Mouse (Mus musculus) lung, embryonic 14.5 days (tissue): Measurements from ENCODE around the gene Nkx2-4. TPM values are rescaled to one million over a fixed set of nuclear protein-coding genes. Genes with fewer than 3 reads are reported as not detected.

Experiments
- ATAC-seq: fragments of 200-750 bp; cut with Nextera tagmentation; 2 replicates; pipeline ENCODE4 v1.8.0; 2017; ENCODE audit warnings: mild to moderate bottlenecking, moderate TSS enrichment, moderate library complexity; ENCODE audit not compliant: insufficient read depth
- DNase-seq: peaks from one replicate; pipeline ENCODE4 v3.0.0-alpha.2; 2015
- H3K27ac ChIP-seq: fragments of 300-500 bp; sonication (generic); 2 replicates; pipeline ENCODE4 v1.5.1; 2014; ENCODE audit warnings: low read depth, mild to moderate bottlenecking, moderate library complexity
- H3K27me3 ChIP-seq: fragments of 300-500 bp; sonication (generic); 2 replicates; pipeline ENCODE4 v1.6.1; 2014; ENCODE audit warnings: low read length, control low read depth; ENCODE audit not compliant: insufficient read depth
- H3K36me3 ChIP-seq: fragments of 300-500 bp; sonication (generic); 2 replicates; pipeline ENCODE4 v1.6.1; 2014; ENCODE audit warnings: control low read depth; ENCODE audit not compliant: insufficient read depth
- H3K4me1 ChIP-seq: fragments of 300-500 bp; sonication (generic); 2 replicates; pipeline ENCODE4 v1.6.1; 2014; ENCODE audit warnings: antibody characterized with exemption, control low read depth; ENCODE audit not compliant: insufficient read depth
- H3K4me2 ChIP-seq: fragments of 300-500 bp; sonication (generic); 2 replicates; pipeline ENCODE4 v1.6.1; 2014; ENCODE audit warnings: mild to moderate bottlenecking
- H3K4me3 ChIP-seq: fragments of 300-500 bp; sonication (generic); 2 replicates; pipeline ENCODE4 v1.5.1; 2014; ENCODE audit warnings: low read depth, low read length
- H3K9ac ChIP-seq: fragments of 300-500 bp; sonication (generic); 2 replicates; pipeline ENCODE4 v1.6.1; 2014
- H3K9me3 ChIP-seq: fragments of 300-500 bp; sonication (generic); 2 replicates; pipeline ENCODE4 v1.6.1; 2016; ENCODE audit warnings: low read depth, low read length, control low read depth
- CTCF ChIP-seq: IDR thresholded peaks from 2 replicates; pipeline ENCODE4 v1.5.1; 2016; ENCODE audit warnings: antibody characterized with exemption, low read depth
- whole genome bisulfite sequencing: fragments of 180-500 bp; shearing (Covaris S2); extraction: QIAGEN DNeasy Blood & Tissue Kit; methylation state at CpG from one replicate; pipeline ENCODE4 v1.1.7; 2014; 5-methylcytosine and 5-hydroxymethylcytosine counted together
- polyA plus RNA-seq: library from polyadenylated mRNA; unstranded; fragments of >200 nt; fragmentation: Nextera tagmentation; extraction: Ambion mirVana; gene quantifications from 2 replicates; pipeline ENCODE4 v1.2.1, GENCODE M21; 2014

Nkx2-4 gene
- polyA plus RNA-seq, 1 experiment from 2014 or later = not detected

GRCm38 (mm10) chr2:147083471-147084365 lies 1.5 kb downstream of the Nkx2-4 start:
- Histone ChIP-seq H3K9me3 (no peaks in the 10 kb centered on the region), H3K27me3 (peaks cover 75% of the 10 kb centered on the region), H3K9ac (no peak overlapping the region), H3K27ac (no peak overlapping the region), H3K36me3 (no peaks in the 10 kb centered on the region), H3K4me3 (peak overlapping the region; percentile 36), H3K4me2 (peak overlapping the region; percentile 60; the same call in 1 of the 2 replicates), H3K4me1 (0 out of 2 replicates have a peak, but pooled peaks cover 2% of the 10 kb centered on the region)
- WGBS = under 1% methylated on average over 70 of the region's 72 CpGs
- no peak for TF ChIP-seq CTCF
- DNase-seq = peak; percentile 45
- ATAC-seq = peak; percentile 38; the same call in 1 of the 2 replicates

GRCm38 (mm10) chr2:147082391-147082790 lies 2.9 kb downstream of the Nkx2-4 start:
- H3K27me3 ChIP-seq = peaks cover 62% of the 10 kb centered on the region
- no peak for DNase-seq
- H3K36me3 ChIP-seq = 0 out of 2 replicates have a peak, but pooled peaks cover under 1% of the 10 kb centered on the region
- H3K4me1 ChIP-seq = 0 out of 2 replicates have a peak, but pooled peaks cover 2% of the 10 kb centered on the region
- no peak overlapping the region for H3K4me3 ChIP-seq
- no peak overlapping the region for H3K9ac ChIP-seq
- H3K9me3 ChIP-seq = no peaks in the 10 kb centered on the region
- ATAC-seq = no peak
- WGBS = 61% methylated on average over 4 of the region's 4 CpGs
- H3K27ac ChIP-seq = no peak overlapping the region
- TF ChIP-seq CTCF = no peak
- H3K4me2 ChIP-seq = no peak overlapping the region

- Histone ChIP-seq H3K9me3 (no peaks in the 10 kb centered on the region), H3K27ac (no peak overlapping the region), H3K9ac (no peak overlapping the region), H3K27me3 (no peaks in the 10 kb centered on the region), H3K36me3 (peaks cover 46% of the 10 kb centered on the region), H3K4me1 (no peaks in the 10 kb centered on the region), H3K4me2 (no peak overlapping the region), H3K4me3 (no peak overlapping the region)
- ATAC-seq (no peak), DNase-seq (no peak)
- TF ChIP-seq CTCF = no peak
- 96% methylated on average over 4 of the region's 4 CpGs for WGBS
These were observed 10.8 kb downstream of the Nkx2-4 start for GRCm38 (mm10) chr2:147074399-147074798.

- H3K27me3 ChIP-seq = no peaks in the 10 kb centered on the region
- H3K9ac ChIP-seq = no peak overlapping the region
- no peak for ATAC-seq
- no peaks in the 10 kb centered on the region for H3K9me3 ChIP-seq
- DNase-seq = no peak
- TF ChIP-seq CTCF = no peak
- no peak overlapping the region for H3K4me2 ChIP-seq
- H3K36me3 ChIP-seq = peaks cover 48% of the 10 kb centered on the region
- H3K4me3 ChIP-seq = no peak overlapping the region
- 89% methylated on average over 2 of the region's 2 CpGs for WGBS
- H3K27ac ChIP-seq = no peak overlapping the region
- H3K4me1 ChIP-seq = no peaks in the 10 kb centered on the region
These were observed 11.3 kb downstream of the Nkx2-4 start for GRCm38 (mm10) chr2:147073962-147074361.

GRCm38 (mm10) chr2:147070305-147070704 lies 14.9 kb downstream of the Nkx2-4 start:
- Histone ChIP-seq H3K27me3 (no peaks in the 10 kb centered on the region), H3K9ac (no peak overlapping the region), H3K36me3 (peaks cover 37% of the 10 kb centered on the region), H3K9me3 (no peaks in the 10 kb centered on the region), H3K4me1 (no peaks in the 10 kb centered on the region), H3K4me3 (no peak overlapping the region), H3K27ac (no peak overlapping the region), H3K4me2 (no peak overlapping the region)
- 76% methylated on average over 1 of the region's 1 CpGs for WGBS
- no peak for TF ChIP-seq CTCF
- no peak for DNase-seq
- ATAC-seq = no peak

GRCm38 (mm10) chr2:147069077-147069476 lies 16.2 kb downstream of the Nkx2-4 start:
- Histone ChIP-seq H3K4me2 (no peak overlapping the region), H3K4me3 (no peak overlapping the region), H3K4me1 (no peaks in the 10 kb centered on the region), H3K9ac (no peak overlapping the region), H3K27ac (no peak overlapping the region), H3K27me3 (no peaks in the 10 kb centered on the region), H3K9me3 (no peaks in the 10 kb centered on the region), H3K36me3 (peaks cover 39% of the 10 kb centered on the region)
- TF ChIP-seq CTCF = no peak
- 84% methylated on average over 1 of the region's 1 CpGs for WGBS
- no peak for DNase-seq
- no peak for ATAC-seq

- Histone ChIP-seq H3K4me1 (no peaks in the 10 kb centered on the region), H3K36me3 (peaks cover 36% of the 10 kb centered on the region), H3K27me3 (no peaks in the 10 kb centered on the region), H3K4me3 (no peak overlapping the region), H3K4me2 (no peak overlapping the region), H3K9ac (no peak overlapping the region), H3K27ac (no peak overlapping the region), H3K9me3 (no peaks in the 10 kb centered on the region)
- no peak for DNase-seq
- TF ChIP-seq CTCF = no peak
- ATAC-seq = no peak
- 78% methylated on average over 1 of the region's 1 CpGs for WGBS
These were observed 17.6 kb downstream of the Nkx2-4 start for GRCm38 (mm10) chr2:147067480-147068246.
